Mouse (Mus musculus) hindlimb bud, embryonic 11.5 days (tissue): ENCODE data around the gene Gpx3.
"Not testable (repeated sequence)": the region's sequence is repeated elsewhere in the genome, so short reads cannot be mapped to it uniquely, and the experiment has no call there.

Experiments used
- DNase-seq: peaks from one replicate; pipeline ENCODE4 v3.0.0-alpha.2; 2012; ENCODE audit warnings: low read depth, low spot score; ENCODE audit errors: extremely low spot score

The Gpx3 gene

DNA sequence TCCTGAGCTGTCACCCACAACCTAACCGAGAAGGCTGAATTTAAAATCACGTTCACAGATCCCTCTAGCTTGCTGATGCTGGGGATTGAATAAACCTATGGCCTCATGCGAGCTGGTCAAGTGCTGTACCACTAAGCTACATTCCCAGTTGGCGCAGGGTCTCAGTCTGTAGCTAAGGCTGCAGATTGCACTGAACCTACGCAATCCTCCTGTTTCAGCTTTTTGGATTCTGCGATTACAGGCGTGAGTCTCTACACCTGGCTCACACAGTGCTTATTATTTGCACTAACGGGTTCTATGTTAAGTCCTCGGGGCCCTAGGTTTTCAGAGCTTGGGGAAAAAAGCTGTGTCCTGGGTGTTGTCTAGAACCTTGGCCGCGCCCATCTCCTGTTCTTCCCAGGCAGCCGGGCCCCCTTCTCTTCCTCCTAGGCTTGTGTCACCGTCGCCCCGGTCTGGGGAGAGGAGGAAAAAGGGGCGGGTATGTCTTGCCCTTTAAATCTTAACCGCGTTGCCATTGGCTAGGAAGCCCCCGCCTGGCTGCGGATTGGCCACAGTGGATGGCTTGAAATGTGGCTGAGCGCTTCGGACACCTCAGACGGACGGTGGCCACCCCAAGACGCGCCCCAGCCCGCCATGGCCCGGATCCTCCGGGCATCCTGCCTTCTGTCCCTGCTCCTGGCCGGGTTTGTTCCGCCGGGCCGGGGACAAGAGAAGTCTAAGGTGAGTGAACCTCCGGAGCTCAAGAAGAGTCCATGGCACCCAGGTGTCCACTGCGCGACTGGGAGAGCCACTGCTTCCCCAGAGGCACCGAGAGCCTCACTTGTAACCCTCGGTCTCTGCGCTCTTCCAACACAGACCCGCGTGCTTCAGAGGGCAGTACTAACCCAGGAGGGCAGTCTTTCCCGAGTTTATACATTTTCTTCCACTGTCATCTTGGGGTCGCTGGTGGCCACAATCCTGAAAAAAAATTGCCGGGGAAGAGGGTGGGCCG is at the start of gene Gpx3:
TSS of gene Gpx3 (plus strand) at position 121 of the 991 bp plus-strand sequence.
- DNase-seq: no peak

DNA sequence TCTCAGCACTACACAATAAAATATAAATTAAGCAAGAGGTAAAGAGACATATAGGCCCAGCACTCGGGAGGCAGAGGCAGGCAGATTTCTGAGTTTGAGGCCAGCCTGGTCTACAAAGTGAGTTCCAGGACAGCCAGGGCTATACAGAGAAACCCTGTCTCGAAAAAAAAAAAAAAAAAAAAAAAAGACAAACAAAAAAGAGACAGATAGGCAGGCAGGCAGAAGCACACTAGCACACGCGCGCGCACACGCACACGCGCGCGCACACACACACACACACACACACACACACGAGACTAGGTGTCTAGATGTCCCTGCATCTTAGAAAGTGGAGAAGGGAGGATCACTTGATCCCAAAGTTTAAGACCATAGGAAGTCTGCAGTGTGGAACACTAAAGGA is 43.4 kb upstream of the Gpx3 start:
- not testable (repeated sequence) for DNase-seq

DNA sequence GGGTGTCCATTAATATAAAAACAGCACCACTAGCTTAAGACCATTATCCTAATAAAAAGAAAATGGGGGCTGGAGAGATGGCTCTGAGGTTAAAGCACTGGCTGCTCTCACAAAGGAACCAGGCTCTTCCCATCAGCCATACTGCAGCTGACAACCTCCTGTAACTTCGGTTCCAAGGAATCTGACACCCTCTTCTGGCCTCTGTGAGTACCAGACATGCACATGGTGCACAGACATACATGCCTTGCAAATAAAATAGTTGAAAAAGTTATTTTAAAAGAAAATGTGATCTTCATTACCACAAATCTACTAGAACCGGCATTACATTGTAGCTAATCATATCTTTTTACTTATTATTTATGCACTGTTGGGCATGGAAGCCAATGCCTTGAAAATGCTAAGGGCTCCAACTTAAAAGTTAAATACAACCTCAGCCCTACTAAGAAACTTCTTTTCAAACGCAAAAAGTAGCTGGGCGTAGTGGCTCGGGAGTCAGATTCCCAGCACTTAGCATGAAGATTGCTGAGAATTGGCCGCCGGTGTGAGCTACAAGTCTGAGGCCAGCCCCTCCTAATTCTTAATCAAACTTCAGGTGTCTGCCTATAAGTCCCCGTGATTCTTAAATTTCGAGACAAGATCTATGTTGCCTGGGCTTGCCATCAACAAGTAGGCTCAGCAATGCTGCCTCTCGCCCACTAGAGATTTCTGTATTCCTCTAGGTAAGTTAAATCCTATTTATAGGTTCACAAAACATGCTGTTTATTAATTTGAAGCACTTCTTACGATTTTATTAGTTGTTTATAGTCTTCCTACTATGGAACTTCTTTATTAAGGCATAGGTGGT is 42.7 kb upstream of the Gpx3 start:
- DNase-seq: no peak

- DNase-seq: peak; percentile 98
Measured at GRCm38 (mm10) chr11:54860256-54861038, 41.8 kb upstream of the Gpx3 start, which contains the start of gene Lyrm7. Gene Lyrm7, minus strand, starts transcription at chr11:54860916.

GRCm38 (mm10) chr11:54861471-54862420 is 40.5 kb upstream of the Gpx3 start:
- DNase-seq: no peak

GRCm38 (mm10) chr11:54862621-54863520 is 39.4 kb upstream of the Gpx3 start:
- DNase-seq: no peak

DNA sequence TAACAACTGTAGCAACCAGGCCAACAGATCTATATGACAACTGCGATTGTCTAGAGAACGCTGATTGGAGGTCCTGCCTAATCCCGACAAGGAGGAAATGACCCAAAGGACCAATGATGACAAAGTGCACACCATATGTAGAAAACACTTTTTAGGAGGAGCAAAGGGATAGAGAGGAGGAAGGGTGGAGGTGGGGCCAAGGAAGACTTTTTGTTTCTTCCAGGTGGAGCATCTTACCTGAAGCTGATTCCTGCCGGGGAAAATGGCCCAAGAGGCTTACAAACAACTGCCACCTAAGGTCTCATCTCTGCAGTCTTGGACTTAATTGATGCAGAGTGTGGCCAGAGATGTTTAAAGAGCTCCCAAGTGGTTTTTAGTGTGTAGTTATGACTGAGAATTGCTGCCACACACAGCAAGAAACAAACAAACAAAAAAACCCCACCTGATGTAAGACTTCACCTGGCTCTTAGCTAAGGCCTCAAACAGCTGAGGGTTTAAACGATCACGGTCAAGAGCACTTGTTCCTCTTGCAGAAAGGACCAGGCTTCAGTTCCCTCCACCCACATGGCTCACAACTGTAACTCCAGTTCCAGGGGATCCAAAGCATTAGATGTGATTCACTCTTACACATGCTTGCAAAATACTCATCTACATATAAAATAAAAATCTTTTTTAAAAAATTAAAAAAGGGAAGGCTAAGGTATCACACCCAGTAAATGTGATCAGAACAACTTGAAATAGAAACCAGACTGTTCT is 36.7 kb upstream of the Gpx3 start:
- no peak for DNase-seq

- no peak for DNase-seq
Measured at GRCm38 (mm10) chr11:54866119-54867048, 35.9 kb upstream of the Gpx3 start, which contains the start of gene Hint1. Gene Hint1, plus strand, starts transcription at chr11:54866383.

DNA sequence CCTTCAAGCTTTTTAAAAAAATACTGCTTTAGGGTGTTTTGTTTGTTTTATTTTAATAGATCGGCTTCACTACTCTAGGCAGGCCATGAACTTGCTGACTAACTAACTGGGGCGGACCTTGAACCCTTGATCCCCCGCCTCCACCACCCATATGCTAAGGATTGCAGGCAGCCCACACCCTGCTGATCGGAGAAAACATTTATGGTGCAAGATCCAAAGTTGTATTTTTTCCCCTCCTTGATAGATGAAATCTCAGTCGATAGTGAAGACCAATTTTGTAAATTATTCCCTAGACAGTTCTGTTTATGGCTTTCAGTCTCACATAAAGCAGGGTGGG is 35.2 kb upstream of the Gpx3 start:
- DNase-seq: no peak

- no peak for DNase-seq
Measured at GRCm38 (mm10) chr11:54867903-54868434, 34.3 kb upstream of the Gpx3 start.

GRCm38 (mm10) chr11:54868445-54868844 is 33.8 kb upstream of the Gpx3 start:
- no peak for DNase-seq

GRCm38 (mm10) chr11:54869318-54869717 is 32.9 kb upstream of the Gpx3 start:
- no peak for DNase-seq

- no peak for DNase-seq
Measured at GRCm38 (mm10) chr11:54871831-54872537, 30.3 kb upstream of the Gpx3 start.

GRCm38 (mm10) chr11:54876031-54876430 is 26.2 kb upstream of the Gpx3 start:
- DNase-seq: no peak

DNA sequence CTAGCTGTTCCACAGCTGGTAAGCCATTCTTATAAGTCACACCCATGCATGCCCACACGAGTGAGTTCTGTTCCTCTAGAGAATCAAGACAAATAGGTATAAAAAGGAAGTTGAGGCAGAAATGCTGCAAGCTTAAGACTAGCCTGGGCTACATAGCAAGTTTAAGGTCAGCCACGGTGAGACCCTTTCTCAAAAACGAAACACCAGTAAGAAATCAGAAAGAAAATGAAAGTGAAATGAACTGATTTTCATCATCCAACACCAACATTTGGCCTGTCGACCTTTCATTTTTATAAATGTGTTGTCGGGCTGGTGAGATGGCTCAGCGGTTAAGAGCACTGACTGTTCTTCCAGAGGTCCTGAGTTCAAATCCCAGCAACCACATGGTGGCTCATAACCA is 23.4 kb upstream of the Gpx3 start:
- no peak for DNase-seq

- no peak for DNase-seq
Measured at GRCm38 (mm10) chr11:54879434-54879833, 22.8 kb upstream of the Gpx3 start.
